Mouse (Mus musculus): Measurements from ENCODE around the gene Rmdn2. TPM values are rescaled to one million over a fixed set of nuclear protein-coding genes. Genes with fewer than 3 reads are reported as not detected.

Gene Rmdn2
- polyA plus RNA-seq, 1 experiment from 2014 or later, result 7.7 TPM

GRCm38 (mm10) chr17:79658452-79658851 is 46.8 kb downstream of the Rmdn2 start:
- WGBS, result 58% methylated on average over 3 of the region's 3 CpGs
- no peak for ATAC-seq (ENCODE audit: low FRiP score, low TSS enrichment)
- H3K27ac ChIP-seq (replicated peaks; ENCODE audit: low read depth, low read length), result no peak overlapping the region
- H3K27me3 ChIP-seq (ENCODE audit: control insufficient read depth, insufficient read depth, low read length), result no peaks in the 10 kb centered on the region
- H3K4me3 ChIP-seq (replicated peaks; ENCODE audit: low read depth, low read length), result no peak overlapping the region
- no peak overlapping the region for H3K4me2 ChIP-seq (ENCODE audit: low read length)
- DNase-seq, result no peak
- no peak overlapping the region for H3K9ac ChIP-seq (replicated peaks; ENCODE audit: low read length)
- H3K9me3 ChIP-seq (ENCODE audit: control insufficient read depth, low read length), result no peaks in the 10 kb centered on the region
- no peaks in the 10 kb centered on the region for H3K4me1 ChIP-seq (ENCODE audit: control insufficient read depth, insufficient read depth, low read length)
- no peaks in the 10 kb centered on the region for H3K36me3 ChIP-seq (ENCODE audit: control insufficient read depth, insufficient read depth, low read length)

- ATAC-seq (ENCODE audit: low FRiP score, low TSS enrichment) (no peak), DNase-seq (no peak)
- Histone ChIP-seq H3K9me3 (ENCODE audit: control insufficient read depth, low read length) (no peaks in the 10 kb centered on the region), H3K27ac (replicated peaks; ENCODE audit: low read depth, low read length) (no peak overlapping the region), H3K4me3 (replicated peaks; ENCODE audit: low read depth, low read length) (no peak overlapping the region), H3K9ac (replicated peaks; ENCODE audit: low read length) (no peak overlapping the region), H3K36me3 (ENCODE audit: control insufficient read depth, insufficient read depth, low read length) (no peaks in the 10 kb centered on the region), H3K27me3 (ENCODE audit: control insufficient read depth, insufficient read depth, low read length) (no peaks in the 10 kb centered on the region), H3K4me2 (ENCODE audit: low read length) (no peak overlapping the region), H3K4me1 (ENCODE audit: control insufficient read depth, insufficient read depth, low read length) (no peaks in the 10 kb centered on the region)
- WGBS, result 62% methylated on average over 8 of the region's 8 CpGs
Measured at GRCm38 (mm10) chr17:79658863-79659262, 47.2 kb downstream of the Rmdn2 start.

- Histone ChIP-seq H3K4me1 (ENCODE audit: control insufficient read depth, insufficient read depth, low read length) (no peaks in the 10 kb centered on the region), H3K27ac (replicated peaks; ENCODE audit: low read depth, low read length) (no peak overlapping the region), H3K27me3 (ENCODE audit: control insufficient read depth, insufficient read depth, low read length) (no peaks in the 10 kb centered on the region), H3K9me3 (ENCODE audit: control insufficient read depth, low read length) (no peaks in the 10 kb centered on the region), H3K36me3 (ENCODE audit: control insufficient read depth, insufficient read depth, low read length) (no peaks in the 10 kb centered on the region), H3K9ac (replicated peaks; ENCODE audit: low read length) (no peak overlapping the region), H3K4me3 (replicated peaks; ENCODE audit: low read depth, low read length) (no peak overlapping the region), H3K4me2 (ENCODE audit: low read length) (no peak overlapping the region)
- 47% methylated on average over 7 of the region's 7 CpGs for WGBS
- peak; percentile 87 for DNase-seq
- ATAC-seq (ENCODE audit: low FRiP score, low TSS enrichment), result no peak
Measured at GRCm38 (mm10) chr17:79661387-79661786, 49.7 kb downstream of the Rmdn2 start.

GRCm38 (mm10) chr17:79661848-79662247 is 50.2 kb downstream of the Rmdn2 start:
- 88% methylated on average over 9 of the region's 9 CpGs for WGBS
- Histone ChIP-seq H3K4me2 (ENCODE audit: low read length) (no peak overlapping the region), H3K9me3 (ENCODE audit: control insufficient read depth, low read length) (no peaks in the 10 kb centered on the region), H3K27me3 (ENCODE audit: control insufficient read depth, insufficient read depth, low read length) (no peaks in the 10 kb centered on the region), H3K27ac (replicated peaks; ENCODE audit: low read depth, low read length) (no peak overlapping the region), H3K4me3 (replicated peaks; ENCODE audit: low read depth, low read length) (no peak overlapping the region), H3K9ac (replicated peaks; ENCODE audit: low read length) (no peak overlapping the region), H3K4me1 (ENCODE audit: control insufficient read depth, insufficient read depth, low read length) (no peaks in the 10 kb centered on the region), H3K36me3 (ENCODE audit: control insufficient read depth, insufficient read depth, low read length) (no peaks in the 10 kb centered on the region)
- DNase-seq (no peak), ATAC-seq (ENCODE audit: low FRiP score, low TSS enrichment) (no peak)

GRCm38 (mm10) chr17:79663393-79664105 is 51.9 kb downstream of the Rmdn2 start:
- peak; percentile 82 for DNase-seq
- Histone ChIP-seq H3K4me1 (ENCODE audit: control insufficient read depth, insufficient read depth, low read length) (no peaks in the 10 kb centered on the region), H3K27ac (replicated peaks; ENCODE audit: low read depth, low read length) (no peak overlapping the region), H3K4me3 (replicated peaks; ENCODE audit: low read depth, low read length) (no peak overlapping the region), H3K9ac (replicated peaks; ENCODE audit: low read length) (no peak overlapping the region), H3K4me2 (ENCODE audit: low read length) (no peak overlapping the region), H3K9me3 (ENCODE audit: control insufficient read depth, low read length) (no peaks in the 10 kb centered on the region), H3K36me3 (ENCODE audit: control insufficient read depth, insufficient read depth, low read length) (no peaks in the 10 kb centered on the region), H3K27me3 (ENCODE audit: control insufficient read depth, insufficient read depth, low read length) (no peaks in the 10 kb centered on the region)
- 21% methylated on average over 3 of the region's 3 CpGs for WGBS
- no peak for ATAC-seq (ENCODE audit: low FRiP score, low TSS enrichment)

GRCm38 (mm10) chr17:79664106-79664417 is 52.4 kb downstream of the Rmdn2 start:
- Histone ChIP-seq H3K4me1 (ENCODE audit: control insufficient read depth, insufficient read depth, low read length) (no peaks in the 10 kb centered on the region), H3K4me2 (ENCODE audit: low read length) (no peak overlapping the region), H3K9me3 (ENCODE audit: control insufficient read depth, low read length) (no peaks in the 10 kb centered on the region), H3K4me3 (replicated peaks; ENCODE audit: low read depth, low read length) (no peak overlapping the region), H3K9ac (replicated peaks; ENCODE audit: low read length) (no peak overlapping the region), H3K27ac (replicated peaks; ENCODE audit: low read depth, low read length) (no peak overlapping the region), H3K27me3 (ENCODE audit: control insufficient read depth, insufficient read depth, low read length) (no peaks in the 10 kb centered on the region), H3K36me3 (ENCODE audit: control insufficient read depth, insufficient read depth, low read length) (no peaks in the 10 kb centered on the region)
- DNase-seq (no peak), ATAC-seq (ENCODE audit: low FRiP score, low TSS enrichment) (no peak)
- WGBS, result 96% methylated on average over 2 of the region's 2 CpGs

- no peak overlapping the region for H3K4me2 ChIP-seq (ENCODE audit: low read length)
- H3K36me3 ChIP-seq (ENCODE audit: control insufficient read depth, insufficient read depth, low read length), result no peaks in the 10 kb centered on the region
- ATAC-seq (ENCODE audit: low FRiP score, low TSS enrichment) (no peak), DNase-seq (no peak)
- no peak overlapping the region for H3K9ac ChIP-seq (replicated peaks; ENCODE audit: low read length)
- whole genome bisulfite sequencing, result 91% methylated on average over 2 of the region's 2 CpGs
- no peaks in the 10 kb centered on the region for H3K4me1 ChIP-seq (ENCODE audit: control insufficient read depth, insufficient read depth, low read length)
- no peak overlapping the region for H3K27ac ChIP-seq (replicated peaks; ENCODE audit: low read depth, low read length)
- H3K27me3 ChIP-seq (ENCODE audit: control insufficient read depth, insufficient read depth, low read length), result no peaks in the 10 kb centered on the region
- no peak overlapping the region for H3K4me3 ChIP-seq (replicated peaks; ENCODE audit: low read depth, low read length)
- no peaks in the 10 kb centered on the region for H3K9me3 ChIP-seq (ENCODE audit: control insufficient read depth, low read length)
Measured at GRCm38 (mm10) chr17:79670837-79671236, 59.2 kb downstream of the Rmdn2 start.

GRCm38 (mm10) chr17:79695106-79695505 is 83.4 kb downstream of the Rmdn2 start:
- Histone ChIP-seq H3K27ac (replicated peaks; ENCODE audit: low read depth, low read length) (no peak overlapping the region), H3K9me3 (ENCODE audit: control insufficient read depth, low read length) (no peaks in the 10 kb centered on the region), H3K9ac (replicated peaks; ENCODE audit: low read length) (no peak overlapping the region), H3K4me2 (ENCODE audit: low read length) (no peak overlapping the region), H3K4me1 (ENCODE audit: control insufficient read depth, insufficient read depth, low read length) (no peaks in the 10 kb centered on the region), H3K36me3 (ENCODE audit: control insufficient read depth, insufficient read depth, low read length) (no peaks in the 10 kb centered on the region), H3K4me3 (replicated peaks; ENCODE audit: low read depth, low read length) (no peak overlapping the region), H3K27me3 (ENCODE audit: control insufficient read depth, insufficient read depth, low read length) (no peaks in the 10 kb centered on the region)
- 86% methylated on average over 4 of the region's 4 CpGs for WGBS
- no peak for ATAC-seq (ENCODE audit: low FRiP score, low TSS enrichment)
- no peak for DNase-seq

- H3K27ac ChIP-seq (replicated peaks; ENCODE audit: low read depth, low read length), result no peak overlapping the region
- no peaks in the 10 kb centered on the region for H3K9me3 ChIP-seq (ENCODE audit: control insufficient read depth, low read length)
- H3K4me2 ChIP-seq (ENCODE audit: low read length), result no peak overlapping the region
- no peak for ATAC-seq (ENCODE audit: low FRiP score, low TSS enrichment)
- DNase-seq, result no peak
- no peaks in the 10 kb centered on the region for H3K27me3 ChIP-seq (ENCODE audit: control insufficient read depth, insufficient read depth, low read length)
- H3K4me1 ChIP-seq (ENCODE audit: control insufficient read depth, insufficient read depth, low read length), result no peaks in the 10 kb centered on the region
- no peak overlapping the region for H3K9ac ChIP-seq (replicated peaks; ENCODE audit: low read length)
- 88% methylated on average over 6 of the region's 6 CpGs for WGBS
- no peaks in the 10 kb centered on the region for H3K36me3 ChIP-seq (ENCODE audit: control insufficient read depth, insufficient read depth, low read length)
- no peak overlapping the region for H3K4me3 ChIP-seq (replicated peaks; ENCODE audit: low read depth, low read length)
Measured at GRCm38 (mm10) chr17:79695541-79695940, 83.9 kb downstream of the Rmdn2 start.
